Mouse (Mus musculus) small intestine, adult 2 months (tissue): Measurements from ENCODE around the gene Snx29.

ENCODE experiments used
- CTCF ChIP-seq: fragments of 200-500 bp; IDR thresholded peaks from 2 replicates; pipeline ENCODE4 v1.5.1; 2012; ENCODE audit warnings: low read depth, mild to moderate bottlenecking, control low read depth, inconsistent platforms, low read length, moderate library complexity, mixed read lengths; ENCODE audit not compliant: insufficient replicate concordance, insufficient read length; ENCODE audit errors: extremely low read depth
- POLR2A ChIP-seq: fragments of 200-500 bp; IDR thresholded peaks from 2 replicates; pipeline ENCODE4 v1.6.1; 2012; ENCODE audit warnings: low read depth, mild to moderate bottlenecking, control low read depth, inconsistent platforms, low read length, moderate library complexity

- TF ChIP-seq POLR2A (no peak), CTCF (no peak)
These were observed 114.9 kb downstream of the Snx29 start for GRCm38 (mm10) chr16:11437641-11438040.
